Mouse (Mus musculus): ENCODE results near the gene Slc7a4. TPM values are rescaled to one million over a fixed set of nuclear protein-coding genes. Genes with fewer than 3 reads are reported as not detected.
"Not testable (repeated sequence)": the region's sequence is repeated elsewhere in the genome, so short reads cannot be mapped to it uniquely, and the experiment has no call there.

Slc7a4 gene
- polyA plus RNA-seq (2015; fragmentation: Nextera tagmentation; extraction: Ambion mirVana), result 8.9 and 9.8 TPM in 2 replicates

GRCm38 (mm10) chr16:17583064-17583463 lies at the start of gene Slc7a4:
Gene Slc7a4, minus strand, starts transcription at chr16:17583214.
- no peak within 1 kb of the TSS for H3K4me3 ChIP-seq
- no peaks in the 10 kb centered on the region for H3K4me1 ChIP-seq
- H3K27ac ChIP-seq (replicated peaks), result no peak within 1 kb of the TSS
- H3K27me3 ChIP-seq (replicated peaks), result peaks cover 7% of the 10 kb centered on the region; the same call in 1 of the 2 replicates
- no peaks in the 10 kb centered on the region for H3K36me3 ChIP-seq
- WGBS, result 27% methylated on average over 8 of the region's 8 CpGs
- no peak for ATAC-seq (ENCODE audit: extremely low read depth, insufficient number of reproducible peaks, low FRiP score, low TSS enrichment)
- no peak within 1 kb of the TSS for H3K4me2 ChIP-seq
- no peaks in the 10 kb centered on the region for H3K9me3 ChIP-seq
- no peak within 1 kb of the TSS for H3K9ac ChIP-seq

- Histone ChIP-seq H3K4me3 (no peak overlapping the region), H3K4me1 (peaks cover 22% of the 10 kb centered on the region), H3K36me3 (peaks cover 79% of the 10 kb centered on the region), H3K9ac (no peak overlapping the region), H3K27ac (replicated peaks) (no peak overlapping the region), H3K4me2 (no peak overlapping the region), H3K27me3 (replicated peaks) (no peaks in the 10 kb centered on the region), H3K9me3 (no peaks in the 10 kb centered on the region)
- 88% methylated on average over 2 of the region's 2 CpGs for WGBS
- ATAC-seq (ENCODE audit: extremely low read depth, insufficient number of reproducible peaks, low FRiP score, low TSS enrichment), result no peak
These were observed 49.6 kb upstream of the Slc7a4 start for GRCm38 (mm10) chr16:17632580-17632979.

- H3K4me2 ChIP-seq, result no peak overlapping the region
- H3K27ac ChIP-seq (replicated peaks), result no peak overlapping the region
- WGBS, result 87% methylated on average over 5 of the region's 5 CpGs
- no peak overlapping the region for H3K4me3 ChIP-seq
- H3K36me3 ChIP-seq, result peaks cover 96% of the 10 kb centered on the region
- no peaks in the 10 kb centered on the region for H3K4me1 ChIP-seq
- no peak overlapping the region for H3K9ac ChIP-seq
- no peaks in the 10 kb centered on the region for H3K9me3 ChIP-seq
- ATAC-seq (ENCODE audit: extremely low read depth, insufficient number of reproducible peaks, low FRiP score, low TSS enrichment), result no peak
- H3K27me3 ChIP-seq (replicated peaks), result no peaks in the 10 kb centered on the region
These were observed 43.2 kb upstream of the Slc7a4 start for GRCm38 (mm10) chr16:17626269-17626555.

GRCm38 (mm10) chr16:17625488-17626268 lies 42.7 kb upstream of the Slc7a4 start:
- no peaks in the 10 kb centered on the region for H3K27me3 ChIP-seq (replicated peaks)
- H3K4me1 ChIP-seq, result no peaks in the 10 kb centered on the region
- H3K9me3 ChIP-seq, result no peaks in the 10 kb centered on the region
- H3K4me3 ChIP-seq, result no peak overlapping the region
- H3K27ac ChIP-seq (replicated peaks), result no peak overlapping the region
- no peak overlapping the region for H3K9ac ChIP-seq
- no peak for ATAC-seq (ENCODE audit: extremely low read depth, insufficient number of reproducible peaks, low FRiP score, low TSS enrichment)
- 68% methylated on average over 8 of the region's 8 CpGs for WGBS
- peaks cover 91% of the 10 kb centered on the region for H3K36me3 ChIP-seq
- no peak overlapping the region for H3K4me2 ChIP-seq

GRCm38 (mm10) chr16:17621936-17622335 lies 38.9 kb upstream of the Slc7a4 start:
- Histone ChIP-seq H3K4me3 (no peak overlapping the region), H3K27ac (replicated peaks) (no peak overlapping the region), H3K4me2 (no peak overlapping the region), H3K36me3 (peaks cover 54% of the 10 kb centered on the region), H3K27me3 (replicated peaks) (no peaks in the 10 kb centered on the region), H3K9me3 (no peaks in the 10 kb centered on the region), H3K4me1 (peaks cover 17% of the 10 kb centered on the region), H3K9ac (no peak overlapping the region)
- 85% methylated on average over 1 of the region's 1 CpGs for WGBS
- ATAC-seq (ENCODE audit: extremely low read depth, insufficient number of reproducible peaks, low FRiP score, low TSS enrichment), result no peak

- no peaks in the 10 kb centered on the region for H3K9me3 ChIP-seq
- peaks cover 17% of the 10 kb centered on the region for H3K4me1 ChIP-seq
- H3K36me3 ChIP-seq, result peaks cover 31% of the 10 kb centered on the region
- peak within 1 kb of the TSS; percentile 92 for H3K4me3 ChIP-seq
- peak within 1 kb of the TSS; percentile 93 for H3K9ac ChIP-seq
- 0 out of 2 replicates have a peak within 1 kb of the TSS, but pooled peaks have one; percentile 33 for H3K27ac ChIP-seq (replicated peaks)
- peak within 1 kb of the TSS; percentile 86 for H3K4me2 ChIP-seq
- 3% methylated on average over 60 of the region's 60 CpGs for WGBS
- peak; percentile 55; the same call in 1 of the 2 replicates for ATAC-seq (ENCODE audit: extremely low read depth, insufficient number of reproducible peaks, low FRiP score, low TSS enrichment)
- no peaks in the 10 kb centered on the region for H3K27me3 ChIP-seq (replicated peaks)
These were observed 36.4 kb upstream of the Slc7a4 start, which contains the start of gene Smpd4 for GRCm38 (mm10) chr16:17619198-17620105. Gene Smpd4, plus strand, starts transcription at chr16:17619354.

- Histone ChIP-seq H3K9ac (no peak overlapping the region), H3K4me1 (peaks cover 17% of the 10 kb centered on the region), H3K27ac (replicated peaks) (no peak overlapping the region), H3K9me3 (no peaks in the 10 kb centered on the region), H3K27me3 (replicated peaks) (no peaks in the 10 kb centered on the region), H3K4me3 (no peak overlapping the region), H3K4me2 (peak overlapping the region; percentile 86; the same call in 1 of the 2 replicates), H3K36me3 (peaks cover 18% of the 10 kb centered on the region)
- ATAC-seq (ENCODE audit: extremely low read depth, insufficient number of reproducible peaks, low FRiP score, low TSS enrichment), result no peak
- whole genome bisulfite sequencing, result 15% methylated on average over 13 of the region's 13 CpGs
These were observed 35.0 kb upstream of the Slc7a4 start for GRCm38 (mm10) chr16:17617922-17618565.

- H3K9me3 ChIP-seq, result no peaks in the 10 kb centered on the region
- WGBS, result 73% methylated on average over 5 of the region's 5 CpGs
- peaks cover under 1% of the 10 kb centered on the region for H3K36me3 ChIP-seq
- ATAC-seq (ENCODE audit: extremely low read depth, insufficient number of reproducible peaks, low FRiP score, low TSS enrichment), result no peak
- no peak overlapping the region for H3K4me3 ChIP-seq
- no peak overlapping the region for H3K27ac ChIP-seq (replicated peaks)
- no peak overlapping the region for H3K4me2 ChIP-seq
- H3K9ac ChIP-seq, result no peak overlapping the region
- H3K4me1 ChIP-seq, result peaks cover 17% of the 10 kb centered on the region
- no peaks in the 10 kb centered on the region for H3K27me3 ChIP-seq (replicated peaks)
These were observed 33.2 kb upstream of the Slc7a4 start for GRCm38 (mm10) chr16:17616212-17616611.

GRCm38 (mm10) chr16:17614740-17615139 lies 31.7 kb upstream of the Slc7a4 start:
- not testable (repeated sequence) for H3K4me2 ChIP-seq; H3K4me1 ChIP-seq; H3K36me3 ChIP-seq; H3K27ac ChIP-seq (replicated peaks); H3K9me3 ChIP-seq; H3K4me3 ChIP-seq; H3K9ac ChIP-seq; H3K27me3 ChIP-seq (replicated peaks); ATAC-seq (ENCODE audit: extremely low read depth, insufficient number of reproducible peaks, low FRiP score, low TSS enrichment)
- 80% methylated on average over 6 of the region's 6 CpGs for WGBS

- H3K4me3 ChIP-seq, result no peak overlapping the region
- H3K36me3 ChIP-seq, result no peaks in the 10 kb centered on the region
- H3K4me2 ChIP-seq, result no peak overlapping the region
- no peak overlapping the region for H3K27ac ChIP-seq (replicated peaks)
- H3K27me3 ChIP-seq (replicated peaks), result no peaks in the 10 kb centered on the region
- WGBS, result 61% methylated on average over 4 of the region's 4 CpGs
- no peaks in the 10 kb centered on the region for H3K4me1 ChIP-seq
- no peak for ATAC-seq (ENCODE audit: extremely low read depth, insufficient number of reproducible peaks, low FRiP score, low TSS enrichment)
- no peaks in the 10 kb centered on the region for H3K9me3 ChIP-seq
- no peak overlapping the region for H3K9ac ChIP-seq
These were observed 28.4 kb upstream of the Slc7a4 start for GRCm38 (mm10) chr16:17611383-17611782.

- Histone ChIP-seq H3K27me3 (replicated peaks) (no peaks in the 10 kb centered on the region), H3K4me2 (no peak overlapping the region), H3K27ac (replicated peaks) (no peak overlapping the region), H3K9me3 (no peaks in the 10 kb centered on the region), H3K9ac (no peak overlapping the region), H3K4me3 (no peak overlapping the region), H3K4me1 (0 out of 2 replicates have a peak, but pooled peaks cover 3% of the 10 kb centered on the region), H3K36me3 (no peaks in the 10 kb centered on the region)
- no peak for ATAC-seq (ENCODE audit: extremely low read depth, insufficient number of reproducible peaks, low FRiP score, low TSS enrichment)
- 58% methylated on average over 5 of the region's 5 CpGs for WGBS
These were observed 22.7 kb upstream of the Slc7a4 start for GRCm38 (mm10) chr16:17605684-17606083.

All from heart, embryonic 13.5 days (tissue).